Mouse (Mus musculus) mammary gland, adult 2 months (tissue): Measurements from ENCODE around the gene Ceacam20. TPM values are rescaled to one million over a fixed set of nuclear protein-coding genes. Genes with fewer than 3 reads are reported as not detected.

Source experiments
- polyA plus RNA-seq: library from polyadenylated mRNA; depleted of rRNA; stranded (reverse); fragments of >200 nt; gene quantifications from 2 replicates; pipeline ENCODE4 v1.2.3, GENCODE M21; 2012; ENCODE audit warnings: low replicate concordance; rRNA removed

Ceacam20 gene
- 0.13 and 0.19 TPM in 2 replicates for polyA plus RNA-seq

GRCm38 (mm10) chr7:19964985-19965579, at the start of gene Ceacam20:
Gene Ceacam20, plus strand, starts transcription at chr7:19965412.

GRCm38 (mm10) chr7:19920506-19921261, 44.5 kb upstream of the Ceacam20 start, which contains the start of gene Pvr:
Gene Pvr, minus strand, starts transcription at chr7:19921160.

GRCm38 (mm10) chr7:19950589-19950988, 14.6 kb upstream of the Ceacam20 start, which contains the start of gene Igsf23:
Gene Igsf23, minus strand, starts transcription at chr7:19950756.

GRCm38 (mm10) chr7:19991165-19991564, 26.0 kb downstream of the Ceacam20 start, which contains the start of gene Nlrp9b:
Gene Nlrp9b, plus strand, starts transcription at chr7:19991465.

Other genes with a start within 250 kb of the Ceacam20 start
- gene Tomm40, start 250.0 kb upstream of the Ceacam20 start, polyA plus RNA-seq = 62.0 and 84.9 TPM in 2 replicates
- 45.9 and 65.6 TPM in 2 replicates for gene Nectin2, start 214.9 kb upstream of the Ceacam20 start, polyA plus RNA-seq
- 135 and 154 TPM in 2 replicates for gene Bcam, start 194.4 kb upstream of the Ceacam20 start, polyA plus RNA-seq
- gene Cblc, start 168.6 kb upstream of the Ceacam20 start, polyA plus RNA-seq = 19.9 and 20.6 TPM in 2 replicates
- gene Bcl3, start 142.6 kb upstream of the Ceacam20 start, polyA plus RNA-seq = 75.0 and 218 TPM in 2 replicates
- 0.88 and 1.4 TPM in 2 replicates for gene Gm19345, start 113.4 kb upstream of the Ceacam20 start, polyA plus RNA-seq
- 1.6 and 5.1 TPM in 2 replicates for gene Ceacam16, start 104.1 kb upstream of the Ceacam20 start, polyA plus RNA-seq
- gene Ceacam19, start 77.4 kb upstream of the Ceacam20 start, polyA plus RNA-seq = 0.12 and 0.65 TPM in 2 replicates
- gene Pvr, start 44.3 kb upstream of the Ceacam20 start, polyA plus RNA-seq = 12.9 and 18.0 TPM in 2 replicates
- 1.3 and 2.0 TPM in 2 replicates for gene Igsf23, start 14.7 kb upstream of the Ceacam20 start, polyA plus RNA-seq
- 0.10 TPM in 1 of 2 replicates, not detected in the other for gene Nlrp9b, start 26.1 kb downstream of the Ceacam20 start, polyA plus RNA-seq
- gene Vmn1r91, start 134.3 kb downstream of the Ceacam20 start, polyA plus RNA-seq = not detected in 2 replicates
- gene Gm16442, start 157.2 kb downstream of the Ceacam20 start, polyA plus RNA-seq = not detected in 2 replicates
- not detected in 2 replicates for gene Vmn1r93, start 173.7 kb downstream of the Ceacam20 start, polyA plus RNA-seq
- gene Vmn1r94, start 203.0 kb downstream of the Ceacam20 start, polyA plus RNA-seq = not detected in 2 replicates
- not detected in 2 replicates for gene Vmn1r95, start 228.3 kb downstream of the Ceacam20 start, polyA plus RNA-seq
- not detected in 2 replicates for gene Gm6164, start 240.2 kb downstream of the Ceacam20 start, polyA plus RNA-seq